Mouse (Mus musculus) layer of hippocampus, postnatal 25 days (tissue): ENCODE data around the gene Xylb. TPM values are rescaled to one million over a fixed set of nuclear protein-coding genes. Genes with fewer than 3 reads are reported as not detected.

Experiments used
- total RNA-seq, 2 experiments: library from RNA; stranded (reverse); gene quantifications; 2 replicates each; pipeline ENCODE4 v1.2.3; 2021

Gene Xylb
- total RNA-seq, 2 experiments from 2014 or later = 3.3 to 5.0 TPM

Other genes starting within 250 kb of the Xylb start
- gene Acaa1b, start 200.3 kb upstream of the Xylb start, total RNA-seq = 1 to 10 TPM; 1.4 to 1.5 TPM
- not detected for gene Gm47289, start 198.2 kb upstream of the Xylb start, total RNA-seq
- gene Slc22a13, start 148.3 kb upstream of the Xylb start, total RNA-seq = not detected
- 10 to 100 TPM; 24.8 to 31.6 TPM for gene Oxsr1, start 35.0 kb upstream of the Xylb start, total RNA-seq
- 10 to 100 TPM; 71.8 to 72.9 TPM for gene Acaa1a, start 17.7 kb upstream of the Xylb start, total RNA-seq
- gene Myd88, start 16.0 kb upstream of the Xylb start, total RNA-seq = 1 to 10 TPM; 6.3 to 7.4 TPM
- gene Slc22a14, start 8.2 kb downstream of the Xylb start, total RNA-seq = not detected
- gene Acvr2b, start 44.7 kb downstream of the Xylb start, total RNA-seq = 10 to 100 TPM; 10.5 to 12.2 TPM
- 10 to 100 TPM; 18.9 to 21.0 TPM for gene Exog, start 87.6 kb downstream of the Xylb start, total RNA-seq
- gene Scn5a, start 221.6 kb downstream of the Xylb start, total RNA-seq = under 1 TPM; 0.70 to 0.89 TPM